Mouse (Mus musculus) natural killer cell, adult 2 months (primary cell): ENCODE results near the gene Tanc1.
"Not testable (repeated sequence)": the region's sequence is repeated elsewhere in the genome, so short reads cannot be mapped to it uniquely, and the experiment has no call there.

Source experiments
- DNase-seq, 2 experiments: peaks; one replicate each; pipeline ENCODE4 v3.0.0; 2022; ENCODE audit warnings: low spot score in 2 of 2

Tanc1 gene

GRCm38 (mm10) chr2:59829718-59830117, 217.9 kb downstream of the Tanc1 start:
- no peak for DNase-seq

GRCm38 (mm10) chr2:59830151-59830550, 218.3 kb downstream of the Tanc1 start:
- no peak for DNase-seq

- no peak for DNase-seq
Measured at GRCm38 (mm10) chr2:59830940-59831339, 219.1 kb downstream of the Tanc1 start.

- DNase-seq = no peak
Measured at GRCm38 (mm10) chr2:59831831-59832230, 220.0 kb downstream of the Tanc1 start.

GRCm38 (mm10) chr2:59838825-59839224, 227.0 kb downstream of the Tanc1 start:
- no peak for DNase-seq

GRCm38 (mm10) chr2:59839755-59840154, 227.9 kb downstream of the Tanc1 start:
- DNase-seq = no peak

- no peak for DNase-seq
Measured at GRCm38 (mm10) chr2:59840191-59840590, 228.3 kb downstream of the Tanc1 start.

- DNase-seq = no peak
Measured at GRCm38 (mm10) chr2:59841189-59841939, 229.5 kb downstream of the Tanc1 start.

- DNase-seq = no peak
Measured at GRCm38 (mm10) chr2:59841944-59842343, 230.1 kb downstream of the Tanc1 start.

GRCm38 (mm10) chr2:59842556-59843008, 230.7 kb downstream of the Tanc1 start:
- DNase-seq = no peak

- DNase-seq = no peak
Measured at GRCm38 (mm10) chr2:59843156-59843555, 231.3 kb downstream of the Tanc1 start.

- DNase-seq = no peak
Measured at GRCm38 (mm10) chr2:59843848-59844247, 232.0 kb downstream of the Tanc1 start.

- not testable (repeated sequence) for DNase-seq
Measured at GRCm38 (mm10) chr2:59851885-59852284, 240.0 kb downstream of the Tanc1 start.

- no peak for DNase-seq
Measured at GRCm38 (mm10) chr2:59852916-59853315, 241.1 kb downstream of the Tanc1 start.

GRCm38 (mm10) chr2:59853543-59853942, 241.7 kb downstream of the Tanc1 start:
- no peak for DNase-seq

GRCm38 (mm10) chr2:59854363-59854762, 242.5 kb downstream of the Tanc1 start:
- DNase-seq = no peak

- no peak for DNase-seq
Measured at GRCm38 (mm10) chr2:59862618-59863017, 250.8 kb downstream of the Tanc1 start.

GRCm38 (mm10) chr2:59870526-59870925, 258.7 kb downstream of the Tanc1 start:
- DNase-seq = no peak

- DNase-seq = no peak
Measured at GRCm38 (mm10) chr2:59876482-59876881, 264.6 kb downstream of the Tanc1 start.

GRCm38 (mm10) chr2:59877335-59877734, 265.5 kb downstream of the Tanc1 start:
- DNase-seq = no peak

- DNase-seq = no peak
Measured at GRCm38 (mm10) chr2:59878221-59878620, 266.4 kb downstream of the Tanc1 start.

GRCm38 (mm10) chr2:59881404-59881803, 269.6 kb downstream of the Tanc1 start:
- DNase-seq = no peak

- DNase-seq = peak; percentile 87 to 91
Measured at GRCm38 (mm10) chr2:59881831-59882741, 270.2 kb downstream of the Tanc1 start, which contains the start of gene Wdsub1. Wdsub1 (minus strand) TSS chr2:59882591.
